In genomic region chr11:118433398-118433868, GRCm38 (mm10) we compare ENCODE assay signal across 9 mouse cellular contexts. TPM values are rescaled to one million over a fixed set of nuclear protein-coding genes. Genes with fewer than 3 reads are reported as not detected.
DNase-seq lines count a peak whose midpoint lies in the region; ATAC-seq and TF ChIP-seq lines count a peak whose summit lies in the region.
"Had no signal": no experiment of that assay in that cellular context is flagged by ENCODE, and none has a peak within 500 bp of the region (broad histone marks: within the 10 kb centered on the region; RNA-seq: fewer than 3 reads in every experiment).

No protein-coding gene starts in this region.

- H3K4me1 ChIP-seq in forebrain, postnatal 0 days (ENCODE audit: insufficient read depth) = peaks cover 12% of the 10 kb centered on the region
- 0 out of 2 replicates have a peak, but pooled peaks cover 2% of the 10 kb centered on the region for H3K4me1 ChIP-seq in intestine, postnatal 0 days (replicated peaks; ENCODE audit: control insufficient read depth, insufficient read depth, low read length)
- H3K4me1 ChIP-seq: liver, embryonic 15.5 days had no signal

- H3K4me2 ChIP-seq in forebrain, postnatal 0 days (ENCODE audit: low read depth) = peak overlapping the region; percentile 25
- peak overlapping the region; percentile 54 for H3K4me2 ChIP-seq in intestine, postnatal 0 days (replicated peaks; ENCODE audit: low read depth)
- H3K4me2 ChIP-seq: liver, embryonic 15.5 days had no signal

- H3K27ac ChIP-seq in forebrain, postnatal 0 days (ENCODE audit: low read depth, low read length) = no peak overlapping the region
- H3K27ac ChIP-seq in intestine, postnatal 0 days (ENCODE audit: low read depth, low read length) = no peak overlapping the region
- H3K27ac ChIP-seq: liver, embryonic 15.5 days had no signal

- no peaks in the 10 kb centered on the region for H3K9me3 ChIP-seq in forebrain, postnatal 0 days (ENCODE audit: low read length)
- H3K9me3 ChIP-seq in intestine, postnatal 0 days (ENCODE audit: control insufficient read depth) = no peaks in the 10 kb centered on the region
- H3K9me3 ChIP-seq: liver, embryonic 15.5 days had no signal

- no peaks in the 10 kb centered on the region for H3K79me2 ChIP-seq in C2C12 (ENCODE audit: control insufficient read depth, insufficient read depth)

- H3K36me3 ChIP-seq in C2C12 (ENCODE audit: control insufficient read depth, insufficient read depth) = no peaks in the 10 kb centered on the region
- no peaks in the 10 kb centered on the region for H3K36me3 ChIP-seq in forebrain, postnatal 0 days (ENCODE audit: insufficient read depth)
- no peaks in the 10 kb centered on the region for H3K36me3 ChIP-seq in intestine, postnatal 0 days (ENCODE audit: control insufficient read depth, insufficient read depth)
- H3K36me3 ChIP-seq: liver, embryonic 15.5 days had no signal

- 39% methylated on average over 10 of the region's 10 CpGs for WGBS in forebrain, postnatal 0 days
- WGBS in intestine, postnatal 0 days = 53% methylated on average over 10 of the region's 10 CpGs

- no peaks in the 10 kb centered on the region for H3K27me3 ChIP-seq in C2C12 (ENCODE audit: control insufficient read depth, insufficient read depth, insufficient read length)
- H3K27me3 ChIP-seq in forebrain, postnatal 0 days (ENCODE audit: insufficient read depth, low read length) = no peaks in the 10 kb centered on the region
- H3K27me3 ChIP-seq in intestine, postnatal 0 days (replicated peaks; ENCODE audit: control insufficient read depth, insufficient read depth, low read length) = 0 out of 2 replicates have a peak, but pooled peaks cover 5% of the 10 kb centered on the region

- no peak for TF ChIP-seq CTCF in C2C12 (IDR thresholded peaks at IDR 0.05; ENCODE audit: control insufficient read depth, insufficient read depth, insufficient read length)
- no peak for TF ChIP-seq CTCF in forebrain, postnatal 0 days (IDR thresholded peaks at IDR 0.05; ENCODE audit: low read depth)
- no peak for TF ChIP-seq CTCF in intestine, postnatal 0 days (IDR thresholded peaks at IDR 0.05; ENCODE audit: low read depth)

- no peaks in the 10 kb centered on the region for H3K79me3 ChIP-seq in C2C12 (ENCODE audit: low read depth)

- H3K4me3 ChIP-seq in C2C12 (ENCODE audit: insufficient read depth, poor library complexity, severe bottlenecking) = no peak overlapping the region
- peak overlapping the region; percentile 13; the same call in 1 of the 2 replicates for H3K4me3 ChIP-seq in forebrain, postnatal 0 days (ENCODE audit: low read depth, low read length)
- H3K4me3 ChIP-seq in intestine, postnatal 0 days (ENCODE audit: low read depth, low read length) = no peak overlapping the region
- H3K4me3 ChIP-seq: liver, embryonic 15.5 days had no signal

- DNase-seq in 3134 (ENCODE audit: extremely low read depth, insufficient read length, low spot score) = peak; percentile 80
- no peak for DNase-seq in forebrain, postnatal 0 days
- DNase-seq in left cerebral cortex, postnatal 4 days = no peak
- DNase-seq in adrenal gland, postnatal 14 days = no peak
- DNase-seq in cerebellum, adult 9-11 months = no peak
- DNase-seq: adrenal gland, postnatal 10 days had no signal

- peak overlapping the region; percentile 37 for H3ac ChIP-seq in C2C12 (ENCODE audit: control insufficient read depth, insufficient read length, low read depth)

- ATAC-seq in forebrain, postnatal 0 days = no peak
- no peak for ATAC-seq in intestine, postnatal 0 days

- 0 out of 2 replicates have a peak overlapping the region, but pooled peaks have one; percentile 18 for H3K9ac ChIP-seq in forebrain, postnatal 0 days
- no peak overlapping the region for H3K9ac ChIP-seq in intestine, postnatal 0 days (ENCODE audit: low read depth, low read length)
- H3K9ac ChIP-seq: liver, embryonic 15.5 days had no signal

- intact Hi-C loops in left cerebral cortex, postnatal 4 days (cut with DNase I) = no loop called here

TF ChIP-seq in C2C12, 6 proteins besides CTCF, POLR2A, EP300 and RAD21:
- peak; percentile 17 for TF ChIP-seq FOSL1 (IDR thresholded peaks at IDR 0.05; ENCODE audit: insufficient read depth, low read length, poor library complexity, severe bottlenecking)
- TF ChIP-seq MYOD1 (IDR thresholded peaks at IDR 0.05; ENCODE audit: control insufficient read depth, insufficient read length, low read depth) = peak; percentile 88
- no peak for TF ChIP-seq MYOG (IDR thresholded peaks at IDR 0.05; ENCODE audit: control insufficient read depth, extremely low read depth, insufficient read length)

RNA-seq across cellular contexts. Expression of gene C1qtnf1, which starts 5.4 kb away (rescaled TPM):
- 2.0 TPM for polyA plus RNA-seq in C2C12 (2012; fragmentation: generic; extraction: Trizol)
- 5.1 and 8.5 TPM in 2 replicates for total RNA-seq in forebrain, postnatal 0 days (2014; rRNA removed)
- 5.4 and 5.9 TPM in 2 replicates for polyA plus RNA-seq in forebrain, postnatal 0 days (2015; fragmentation: Nextera tagmentation; extraction: Ambion mirVana)
- polyA plus RNA-seq in intestine, postnatal 0 days (2015; fragmentation: Nextera tagmentation; extraction: Ambion mirVana) = 5.2 and 6.1 TPM in 2 replicates
- 1 to 10 TPM; 7.2 to 7.4 TPM for total RNA-seq in left cerebral cortex, postnatal 4 days (2021)
- 23.7 and 29.2 TPM in 2 replicates for total RNA-seq in adrenal gland, postnatal 14 days (2021)

RNA-seq across cellular contexts. Expression of gene Cant1, which starts 14.5 kb away (rescaled TPM):
- polyA plus RNA-seq in C2C12 (2012; fragmentation: generic; extraction: Trizol) = 29.7 TPM
- 38.6 and 52.4 TPM in 2 replicates for total RNA-seq in forebrain, postnatal 0 days (2014; rRNA removed)
- polyA plus RNA-seq in forebrain, postnatal 0 days (2015; fragmentation: Nextera tagmentation; extraction: Ambion mirVana) = 27.8 and 31.6 TPM in 2 replicates
- polyA plus RNA-seq in intestine, postnatal 0 days (2015; fragmentation: Nextera tagmentation; extraction: Ambion mirVana) = 35.0 and 36.1 TPM in 2 replicates
- 10 to 100 TPM; 39.7 to 42.3 TPM for total RNA-seq in left cerebral cortex, postnatal 4 days (2021)
- total RNA-seq in adrenal gland, postnatal 14 days (2021) = 25.3 and 28.4 TPM in 2 replicates

RNA-seq across cellular contexts. Expression of gene Lgals3bp, which starts 31.5 kb away (rescaled TPM):
- 6.6 TPM for polyA plus RNA-seq in C2C12 (2012; fragmentation: generic; extraction: Trizol)
- total RNA-seq in forebrain, postnatal 0 days (2014; rRNA removed) = 15.5 and 15.6 TPM in 2 replicates
- polyA plus RNA-seq in forebrain, postnatal 0 days (2015; fragmentation: Nextera tagmentation; extraction: Ambion mirVana) = 13.7 and 16.4 TPM in 2 replicates
- polyA plus RNA-seq in intestine, postnatal 0 days (2015; fragmentation: Nextera tagmentation; extraction: Ambion mirVana) = 348 and 382 TPM in 2 replicates
- 1 to 10 TPM; 5.0 to 6.2 TPM for total RNA-seq in left cerebral cortex, postnatal 4 days (2021)
- 51.1 and 59.7 TPM in 2 replicates for total RNA-seq in adrenal gland, postnatal 14 days (2021)

RNA-seq across cellular contexts. Expression of gene Engase, which starts 43.2 kb away (rescaled TPM):
- polyA plus RNA-seq in C2C12 (2012; fragmentation: generic; extraction: Trizol) = 2.1 TPM
- 8.1 and 8.5 TPM in 2 replicates for total RNA-seq in forebrain, postnatal 0 days (2014; rRNA removed)
- polyA plus RNA-seq in forebrain, postnatal 0 days (2015; fragmentation: Nextera tagmentation; extraction: Ambion mirVana) = 4.2 and 5.7 TPM in 2 replicates
- polyA plus RNA-seq in intestine, postnatal 0 days (2015; fragmentation: Nextera tagmentation; extraction: Ambion mirVana) = 11.3 and 11.7 TPM in 2 replicates
- total RNA-seq in left cerebral cortex, postnatal 4 days (2021) = 10 to 100 TPM in 1 of 2 experiments, 1 to 10 TPM in 1; 8.3 to 11.5 TPM
- total RNA-seq in adrenal gland, postnatal 14 days (2021) = 12.1 and 12.4 TPM in 2 replicates
